Mouse (Mus musculus) embryonic stem cell, embryonic (primary cell): ENCODE measurements around the gene Man2a1.

ENCODE experiments used
- CTCF ChIA-PET, 4 experiments: fragments of 300-600 bp in 2 of 4; fragments of 350-600 bp in 2 of 4; sonication (Branson Sonifier 250); formaldehyde crosslinking; loops; one replicate each; lab custom pipeline; 2022; ENCODE audit warnings: inconsistent platforms in 2 of 4; lab: Charles Lee
- POLR2A ChIA-PET, 4 experiments: fragments of 300-600 bp in 2 of 4; fragments of 350-600 bp in 2 of 4; sonication (Branson Sonifier 250); formaldehyde crosslinking; loops; one replicate each; lab custom pipeline; 2022; ENCODE audit warnings: antibody characterized with exemption in 4 of 4, inconsistent platforms in 1 of 4; lab: Charles Lee

Man2a1 gene

GRCm38 (mm10) chr17:64600372-64601090 lies at the start of gene Man2a1:
Man2a1 (plus strand) TSS chr17:64600736.
- POLR2A ChIA-PET: interaction anchor here in 3 of 4 experiments (0.5 to 1.7 kb wide), 9 partner anchors 9 to 269 kb away, joined by 3 to 8 read pairs (median 3); partner anchors contain the start of gene Pja2 (in 1 of the 3)

GRCm38 (mm10) chr17:64553358-64553757 lies 47.2 kb upstream of the Man2a1 start:
- ChIA-PET CTCF (no interaction called here), POLR2A (no interaction called here)

More at GRCm38 (mm10) chr17:64600372-64601090, at the start of gene Man2a1:
- CTCF ChIA-PET: interaction anchor here in 2 of 4 experiments (0.5 to 1.5 kb wide), 3 partner anchors 71 to 1546 kb away, joined by 3 to 4 read pairs (median 3); no protein-coding TSS in a partner anchor

- ChIA-PET CTCF (no interaction called here), POLR2A (interaction anchor here in 1 of 4 experiments (0.7 kb wide), 1 partner anchor 769 kb away, joined by 3 read pairs; no protein-coding TSS in a partner anchor)
Observed at GRCm38 (mm10) chr17:64554901-64555300, 45.6 kb upstream of the Man2a1 start.

GRCm38 (mm10) chr17:64556661-64557445 lies 43.7 kb upstream of the Man2a1 start:
- ChIA-PET POLR2A (interaction anchor here in 1 of 4 experiments (1.4 kb wide), 1 partner anchor 22 kb away, joined by 3 read pairs; no protein-coding TSS in a partner anchor), CTCF (no interaction called here)

GRCm38 (mm10) chr17:64558994-64559540 lies 41.5 kb upstream of the Man2a1 start:
- ChIA-PET CTCF (interaction anchor here in 2 of 4 experiments (0.6 kb wide), 2 partner anchors 357 to 1125 kb away, joined by 3 read pairs; no protein-coding TSS in a partner anchor), POLR2A (interaction anchor here in 3 of 4 experiments (0.6 to 2.4 kb wide), 9 partner anchors 8 to 227 kb away, joined by 3 to 9 read pairs (median 3); partner anchors contain the start of genes Man2a1 (in 1 of the 3) and Pja2 (in 1 of the 3))

GRCm38 (mm10) chr17:64566435-64566834 lies 34.1 kb upstream of the Man2a1 start:
- POLR2A ChIA-PET: interaction anchor here in 1 of 4 experiments (0.7 kb wide), 1 partner anchor 288 kb away, joined by 3 read pairs; no protein-coding TSS in a partner anchor
- CTCF ChIA-PET: no interaction called here

GRCm38 (mm10) chr17:64567546-64567945 lies 33.0 kb upstream of the Man2a1 start:
- ChIA-PET POLR2A (no interaction called here), CTCF (interaction anchor here in 1 of 4 experiments (0.6 kb wide), 1 partner anchor 349 kb away, joined by 3 read pairs; no protein-coding TSS in a partner anchor)

GRCm38 (mm10) chr17:64573981-64574380 lies 26.6 kb upstream of the Man2a1 start:
- CTCF ChIA-PET: no interaction called here
- POLR2A ChIA-PET: no interaction called here

GRCm38 (mm10) chr17:64575240-64575639 lies 25.3 kb upstream of the Man2a1 start:
- CTCF ChIA-PET: interaction anchor here in 1 of 4 experiments (1.0 kb wide), 1 partner anchor 54 kb away, joined by 3 read pairs; no protein-coding TSS in a partner anchor
- POLR2A ChIA-PET: interaction anchor here in 1 of 4 experiments (1.0 kb wide), 1 partner anchor 243 kb away, joined by 3 read pairs; no protein-coding TSS in a partner anchor

GRCm38 (mm10) chr17:64577485-64577884 lies 23.1 kb upstream of the Man2a1 start:
- ChIA-PET CTCF (no interaction called here), POLR2A (no interaction called here)

- POLR2A ChIA-PET: interaction anchor here in 2 of 4 experiments (0.6 to 1.7 kb wide), 2 partner anchors 12 to 25 kb away, joined by 3 to 4 read pairs; no protein-coding TSS in a partner anchor
Observed at GRCm38 (mm10) chr17:64578346-64578745, 22.2 kb upstream of the Man2a1 start.

GRCm38 (mm10) chr17:64579696-64580095 lies 20.8 kb upstream of the Man2a1 start:
- CTCF ChIA-PET: no interaction called here
- POLR2A ChIA-PET: interaction anchor here in 1 of 4 experiments (0.7 to 1.7 kb wide), 2 partner anchors 11 to 353 kb away, joined by 3 read pairs; no protein-coding TSS in a partner anchor

More at GRCm38 (mm10) chr17:64578346-64578745, 22.2 kb upstream of the Man2a1 start:
- CTCF ChIA-PET: interaction anchor here in 1 of 4 experiments (0.6 kb wide), 1 partner anchor 18 kb away, joined by 3 read pairs; no protein-coding TSS in a partner anchor

- CTCF ChIA-PET: interaction anchor here in 1 of 4 experiments (0.6 kb wide), 1 partner anchor 424 kb away, joined by 3 read pairs; no protein-coding TSS in a partner anchor
- POLR2A ChIA-PET: interaction anchor here in 1 of 4 experiments (0.7 kb wide), 1 partner anchor 82 kb away, joined by 3 read pairs; no protein-coding TSS in a partner anchor
Observed at GRCm38 (mm10) chr17:64581133-64581532, 19.4 kb upstream of the Man2a1 start.

- ChIA-PET CTCF (no interaction called here), POLR2A (no interaction called here)
Observed at GRCm38 (mm10) chr17:64581962-64582361, 18.6 kb upstream of the Man2a1 start.

GRCm38 (mm10) chr17:64590483-64590882 lies 10.1 kb upstream of the Man2a1 start:
- CTCF ChIA-PET: interaction anchor here in 1 of 4 experiments (0.6 kb wide), 1 partner anchor 325 kb away, joined by 4 read pairs; no protein-coding TSS in a partner anchor
- POLR2A ChIA-PET: interaction anchor here in 1 of 4 experiments (0.6 to 0.9 kb wide), 2 partner anchors 11 to 438 kb away, joined by 3 read pairs; no protein-coding TSS in a partner anchor

- POLR2A ChIA-PET: no interaction called here
Observed at GRCm38 (mm10) chr17:64591366-64591765, 9.2 kb upstream of the Man2a1 start.

GRCm38 (mm10) chr17:64592355-64592754 lies 8.2 kb upstream of the Man2a1 start:
- CTCF ChIA-PET: no interaction called here

More at GRCm38 (mm10) chr17:64591366-64591765, 9.2 kb upstream of the Man2a1 start:
- CTCF ChIA-PET: no interaction called here

GRCm38 (mm10) chr17:64592788-64593187 lies 7.7 kb upstream of the Man2a1 start:
- CTCF ChIA-PET: no interaction called here
- POLR2A ChIA-PET: interaction anchor here in 2 of 4 experiments (0.6 to 1.5 kb wide), 2 partner anchors 9 to 804 kb away, joined by 3 to 4 read pairs; no protein-coding TSS in a partner anchor

More at GRCm38 (mm10) chr17:64592355-64592754, 8.2 kb upstream of the Man2a1 start:
- POLR2A ChIA-PET: interaction anchor here in 1 of 4 experiments (0.6 kb wide), 1 partner anchor 803 kb away, joined by 3 read pairs; no protein-coding TSS in a partner anchor
